Mouse (Mus musculus) adrenal gland, adult 8-10 months (tissue): ENCODE results near the gene Olfr1454. TPM values are rescaled to one million over a fixed set of nuclear protein-coding genes. Genes with fewer than 3 reads are reported as not detected.

ENCODE experiments used
- DNase-seq: peaks from one replicate; pipeline ENCODE4 v3.0.0; 2022
- total RNA-seq, 4 experiments: library from RNA; stranded (reverse); gene quantifications; 2 replicates each; pipeline ENCODE4 v1.2.4; 2022

Gene Olfr1454
- total RNA-seq, result not detected

DNA sequence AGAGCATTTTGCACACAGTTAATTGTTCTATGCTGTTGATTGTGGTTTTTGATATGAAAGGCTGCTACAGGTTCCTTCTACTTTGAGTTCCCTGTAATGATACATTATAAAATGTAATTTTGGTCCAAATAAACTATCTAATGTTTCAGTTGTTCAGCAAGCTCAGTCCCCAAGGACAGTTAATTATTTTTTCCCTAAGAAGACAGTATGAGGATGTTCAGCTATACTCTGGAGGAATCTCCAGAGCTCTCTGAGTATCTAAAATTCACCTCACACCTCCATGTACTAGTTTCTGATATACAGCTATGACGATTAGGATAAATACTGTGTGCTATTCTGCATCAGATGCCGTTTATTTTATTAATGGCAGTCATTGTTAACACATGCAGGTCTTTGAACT lies at the start of gene Olfr1454:
Gene Olfr1454, plus strand, starts transcription at position 301 of the 400 bp plus-strand sequence.
- no peak for DNase-seq

DNA sequence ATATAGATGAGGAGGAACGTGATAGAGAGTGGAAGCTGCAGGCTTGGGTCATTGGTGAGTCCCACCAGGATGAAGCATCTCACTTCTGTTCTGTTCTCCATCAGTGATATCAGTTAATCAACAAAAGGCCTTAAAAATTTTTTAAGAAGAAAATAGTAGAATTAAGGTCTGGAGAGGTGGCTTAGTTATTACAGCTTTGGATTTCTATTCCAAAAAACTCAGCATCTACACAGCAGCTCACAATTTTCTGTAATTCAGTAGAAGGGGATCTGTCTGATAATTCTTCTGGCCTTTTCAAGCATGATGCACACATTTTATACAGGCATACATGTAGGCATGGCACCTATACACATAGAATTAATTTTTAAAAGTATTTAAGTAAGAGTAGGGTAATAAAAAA lies 32.2 kb upstream of the Olfr1454 start, which contains the start of gene Olfr1453:
Gene Olfr1453, minus strand, starts transcription at position 101 of the 400 bp plus-strand sequence.
- no peak for DNase-seq

DNA sequence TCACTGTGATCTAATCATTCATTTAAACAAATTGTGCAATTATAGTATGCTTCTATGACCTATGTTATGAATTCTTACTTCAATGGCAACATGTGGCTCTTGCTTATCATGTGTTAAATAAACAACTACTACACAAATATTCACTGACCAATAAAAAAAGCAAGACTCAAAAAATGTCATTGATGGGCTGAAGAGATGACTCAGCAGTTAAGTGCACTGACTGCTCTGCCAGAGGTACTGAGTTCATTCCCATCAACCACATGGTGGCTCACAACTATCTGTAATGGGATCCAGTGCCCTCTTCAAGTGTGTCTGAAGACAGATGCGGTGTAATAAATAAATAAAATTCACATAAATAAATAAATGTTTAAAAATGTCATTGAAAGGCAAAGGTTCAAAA lies 33.5 kb downstream of the Olfr1454 start:
- DNase-seq, result no peak

DNA sequence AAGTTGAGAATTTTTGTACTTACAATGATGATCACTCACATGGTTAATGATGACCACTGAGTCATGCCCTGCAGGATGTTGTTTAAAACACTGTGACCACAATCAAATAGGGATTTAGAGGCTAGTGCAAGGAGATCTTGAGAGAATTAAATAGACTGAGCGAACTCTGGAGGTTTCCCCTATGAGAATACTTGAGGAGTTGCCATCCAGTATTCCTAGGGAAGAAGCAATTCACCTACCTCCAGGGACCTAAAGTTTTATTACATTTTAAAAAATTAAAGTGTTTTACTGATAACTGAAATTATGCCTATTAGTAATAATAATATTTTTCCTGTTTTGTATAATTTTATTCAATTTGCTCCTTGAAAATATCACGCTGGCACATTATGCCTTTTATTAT lies 37.4 kb downstream of the Olfr1454 start, which contains the start of gene Olfr1457:
Gene Olfr1457, minus strand, starts transcription at position 101 of the 400 bp plus-strand sequence.
- no peak for DNase-seq

DNA sequence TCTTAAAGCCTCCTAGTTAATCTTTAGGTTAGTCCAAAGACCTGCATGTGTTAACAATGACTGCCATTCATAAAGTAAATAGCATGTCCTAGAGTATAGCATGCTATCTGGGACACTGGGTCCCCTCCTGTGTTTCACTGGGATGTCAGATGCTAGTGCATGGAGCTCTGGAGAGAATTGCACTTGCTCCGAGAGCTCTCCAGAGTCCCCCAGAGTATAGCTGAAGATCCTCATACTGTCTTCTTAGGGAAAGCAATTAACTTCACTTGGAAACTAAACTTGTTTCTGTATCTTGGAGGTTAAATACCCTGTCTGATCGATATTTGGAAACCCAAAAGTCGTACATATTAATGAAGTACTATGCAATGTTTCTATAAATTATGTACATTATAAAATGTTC lies 46.3 kb downstream of the Olfr1454 start, which contains the start of gene Olfr1458:
Gene Olfr1458, minus strand, starts transcription at position 101 of the 400 bp plus-strand sequence.
- no peak for DNase-seq

Other genes with a start within 250 kb of the Olfr1454 start
- gene Gm5244, start 213.9 kb upstream of the Olfr1454 start, total RNA-seq, result not detected
- not detected for gene Olfr1444, start 203.3 kb upstream of the Olfr1454 start, total RNA-seq
- not detected for gene Olfr1445, start 176.8 kb upstream of the Olfr1454 start, total RNA-seq
- not detected for gene Olfr1446, start 167.1 kb upstream of the Olfr1454 start, total RNA-seq
- gene Olfr1447, start 156.9 kb upstream of the Olfr1454 start, total RNA-seq, result not detected
- gene Olfr1448, start 136.2 kb upstream of the Olfr1454 start, total RNA-seq, result not detected
- not detected for gene Olfr1449, start 129.8 kb upstream of the Olfr1454 start, total RNA-seq
- not detected for gene Olfr1450, start 110.4 kb upstream of the Olfr1454 start, total RNA-seq
- gene Olfr1451, start 65.6 kb upstream of the Olfr1454 start, total RNA-seq, result not detected
- gene Olfr1453, start 32.3 kb upstream of the Olfr1454 start, total RNA-seq, result not detected
- gene Olfr1457, start 37.3 kb downstream of the Olfr1454 start, total RNA-seq, result not detected
- gene Olfr1458, start 46.2 kb downstream of the Olfr1454 start, total RNA-seq, result not detected
- gene Olfr1459, start 88.9 kb downstream of the Olfr1454 start, total RNA-seq, result under 1 TPM; 0.06 to 0.25 (median 0.12) TPM
- gene Olfr1461, start 102.4 kb downstream of the Olfr1454 start, total RNA-seq, result not detected
- not detected for gene Olfr1462, start 125.1 kb downstream of the Olfr1454 start, total RNA-seq
- not detected for gene Olfr1463, start 170.7 kb downstream of the Olfr1454 start, total RNA-seq